Mouse (Mus musculus) urinary bladder, adult 18-20 months (tissue): ENCODE results near the gene Trim67.

Experiments
- DNase-seq, 2 experiments: peaks; one replicate each; pipeline ENCODE4 v3.0.0; 2022; ENCODE audit warnings: low spot score in 2 of 2, mixed read lengths in 2 of 2

Trim67 gene

GRCm38 (mm10) chr8:124872690-124873089 lies 79.8 kb downstream of the Trim67 start:
- no peak for DNase-seq

DNA sequence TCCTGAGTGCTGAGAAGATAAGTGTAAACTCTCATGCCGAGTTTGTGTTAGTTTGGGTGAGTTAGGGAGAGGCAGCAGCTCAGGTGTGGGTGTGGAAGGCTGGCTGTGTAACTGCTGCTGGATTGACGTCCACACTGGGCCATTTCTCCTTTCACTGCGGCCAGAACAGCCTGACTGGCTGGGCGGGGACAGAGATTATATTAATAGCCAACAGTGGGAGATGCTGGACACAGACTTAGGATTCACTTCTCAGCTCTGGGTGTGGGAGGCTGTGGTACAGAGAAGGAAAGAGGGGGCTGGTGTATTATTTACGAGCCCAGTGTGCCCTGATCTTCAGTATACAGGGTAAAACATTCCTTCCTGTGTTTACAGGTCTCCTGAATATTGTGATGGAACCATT lies 85.2 kb downstream of the Trim67 start:
- no peak for DNase-seq

- DNase-seq, result no peak
Measured at GRCm38 (mm10) chr8:124878946-124879526, 86.1 kb downstream of the Trim67 start.
